ENCODE assay signal across 18 mouse cellular contexts in genomic region chr5:121041791-121042190, GRCm38 (mm10). TPM values are rescaled to one million over a fixed set of nuclear protein-coding genes. Genes with fewer than 3 reads are reported as not detected.
"Had no signal": no experiment of that assay in that cellular context is flagged by ENCODE, and none has a peak within 500 bp of the region (broad histone marks: within the 10 kb centered on the region; RNA-seq: fewer than 3 reads in every experiment).

No protein-coding gene starts in this region.

- H3K4me1 ChIP-seq: limb, embryonic 12.5 days; limb, embryonic 15.5 days had no signal

- H3K4me3 ChIP-seq: limb, embryonic 12.5 days; limb, embryonic 15.5 days; midbrain, embryonic 12.5 days; myocyte; neural tube, embryonic 13.5 days had no signal

- H3K9me3 ChIP-seq: limb, embryonic 12.5 days; limb, embryonic 15.5 days; midbrain, embryonic 12.5 days; neural tube, embryonic 13.5 days had no signal

- H3K27ac ChIP-seq: limb, embryonic 12.5 days; limb, embryonic 15.5 days; liver, embryonic 14.5 days; macrophage; midbrain, embryonic 12.5 days; neural tube, embryonic 13.5 days had no signal

- DNase-seq: kidney, postnatal 14 days; kidney, postnatal 4 days; left cerebral cortex, postnatal 4 days; liver, postnatal 0 days; lung, embryonic 14.5 days; thymus, adult 18-20 months; thymus, postnatal 36 days had no signal

- H3K4me2 ChIP-seq: limb, embryonic 12.5 days; limb, embryonic 15.5 days; liver, embryonic 11.5 days; lung, embryonic 14.5 days; midbrain, embryonic 12.5 days; neural tube, embryonic 13.5 days had no signal

- H3K36me3 ChIP-seq: limb, embryonic 12.5 days; limb, embryonic 15.5 days; midbrain, embryonic 12.5 days; neural tube, embryonic 13.5 days had no signal

- H3K9ac ChIP-seq: limb, embryonic 12.5 days; limb, embryonic 15.5 days; liver, embryonic 14.5 days; liver, postnatal 0 days; lung, embryonic 14.5 days; midbrain, embryonic 12.5 days; neural tube, embryonic 13.5 days had no signal

- ATAC-seq: liver, postnatal 0 days; lung, postnatal 0 days; midbrain, embryonic 16.5 days had no signal

- H3K27me3 ChIP-seq: limb, embryonic 15.5 days; neural tube, embryonic 13.5 days had no signal

RNA-seq across cellular contexts. Expression of gene Rph3a, which starts 31.9 kb away (rescaled TPM):
- total RNA-seq: monocyte, adult 5-6 weeks had no signal
- polyA plus RNA-seq: limb, embryonic 12.5 days; liver, embryonic 11.5 days; liver, embryonic 14.5 days; lung, embryonic 14.5 days; lung, postnatal 0 days; macrophage had no signal
